ENCODE assay signal across 33 mouse cellular contexts in genomic region chr12:88245786-88246185, GRCm38 (mm10). TPM values are rescaled to one million over a fixed set of nuclear protein-coding genes. Genes with fewer than 3 reads are reported as not detected.
"Had no signal": no experiment of that assay in that cellular context is flagged by ENCODE, and none has a peak within 500 bp of the region (broad histone marks: within the 10 kb centered on the region; RNA-seq: fewer than 3 reads in every experiment).

No protein-coding gene starts in this region.

RNA-seq across cellular contexts. Expression of gene Gm8332, which starts 4.1 kb away (rescaled TPM):
- total RNA-seq: common myeloid progenitor, adult 5-6 weeks; forebrain, postnatal 0 days; gastrocnemius, adult 18-20 months; gastrocnemius, adult 2 months; gastrocnemius, adult 8-10 months; gastrocnemius, postnatal 10 days; gastrocnemius, postnatal 14 days; gastrocnemius, postnatal 25 days; gastrocnemius, postnatal 36 days; gastrocnemius, postnatal 4 days; granulocyte monocyte progenitor cell, adult 5-6 weeks; heart, adult 18-20 months; heart, adult 2 months; heart, adult 8-10 months had no signal
- polyA plus RNA-seq: cortical plate, adult 2 months; embryonic facial prominence, embryonic 10.5 days; embryonic facial prominence, embryonic 11.5 days; embryonic facial prominence, embryonic 12.5 days; embryonic facial prominence, embryonic 13.5 days; embryonic facial prominence, embryonic 14.5 days; embryonic facial prominence, embryonic 15.5 days; erythroblast, embryonic 14.5 days; forebrain, embryonic 10.5 days; forebrain, embryonic 11.5 days; forebrain, embryonic 12.5 days; forebrain, embryonic 13.5 days; forebrain, embryonic 14.5 days; forebrain, embryonic 15.5 days; forebrain, embryonic 16.5 days; forebrain, postnatal 0 days; frontal cortex, adult 2 months; gonadal fat pad, adult 2 months; heart, adult 2 months; heart, embryonic 10.5 days; heart, embryonic 11.5 days had no signal

RNA-seq across cellular contexts. Expression of gene Gm5662, which starts 28.5 kb away (rescaled TPM):
- total RNA-seq: common myeloid progenitor, adult 5-6 weeks; forebrain, postnatal 0 days; gastrocnemius, adult 18-20 months; gastrocnemius, adult 2 months; gastrocnemius, adult 8-10 months; gastrocnemius, postnatal 10 days; gastrocnemius, postnatal 14 days; gastrocnemius, postnatal 25 days; gastrocnemius, postnatal 36 days; gastrocnemius, postnatal 4 days; granulocyte monocyte progenitor cell, adult 5-6 weeks; heart, adult 18-20 months; heart, adult 2 months; heart, adult 8-10 months had no signal
- polyA plus RNA-seq: cortical plate, adult 2 months; embryonic facial prominence, embryonic 10.5 days; embryonic facial prominence, embryonic 11.5 days; embryonic facial prominence, embryonic 12.5 days; embryonic facial prominence, embryonic 13.5 days; embryonic facial prominence, embryonic 14.5 days; embryonic facial prominence, embryonic 15.5 days; erythroblast, embryonic 14.5 days; forebrain, embryonic 10.5 days; forebrain, embryonic 11.5 days; forebrain, embryonic 12.5 days; forebrain, embryonic 13.5 days; forebrain, embryonic 14.5 days; forebrain, embryonic 15.5 days; forebrain, embryonic 16.5 days; forebrain, postnatal 0 days; frontal cortex, adult 2 months; gonadal fat pad, adult 2 months; heart, adult 2 months; heart, embryonic 10.5 days; heart, embryonic 11.5 days had no signal
